Mouse (Mus musculus) T-cell, adult 66 days (primary cell): ENCODE measurements around the gene 4930522L14Rik. TPM values are rescaled to one million over a fixed set of nuclear protein-coding genes. Genes with fewer than 3 reads are reported as not detected.

ENCODE experiments used
- total RNA-seq, 2 experiments: library from RNA; stranded (reverse); gene quantifications; 3 replicates in 1 of 2; 4 replicates in 1 of 2; pipeline ENCODE4 v1.2.4; 2023

Gene 4930522L14Rik
- total RNA-seq: 10 to 100 TPM; 10.3 to 11.0 TPM

DNA sequence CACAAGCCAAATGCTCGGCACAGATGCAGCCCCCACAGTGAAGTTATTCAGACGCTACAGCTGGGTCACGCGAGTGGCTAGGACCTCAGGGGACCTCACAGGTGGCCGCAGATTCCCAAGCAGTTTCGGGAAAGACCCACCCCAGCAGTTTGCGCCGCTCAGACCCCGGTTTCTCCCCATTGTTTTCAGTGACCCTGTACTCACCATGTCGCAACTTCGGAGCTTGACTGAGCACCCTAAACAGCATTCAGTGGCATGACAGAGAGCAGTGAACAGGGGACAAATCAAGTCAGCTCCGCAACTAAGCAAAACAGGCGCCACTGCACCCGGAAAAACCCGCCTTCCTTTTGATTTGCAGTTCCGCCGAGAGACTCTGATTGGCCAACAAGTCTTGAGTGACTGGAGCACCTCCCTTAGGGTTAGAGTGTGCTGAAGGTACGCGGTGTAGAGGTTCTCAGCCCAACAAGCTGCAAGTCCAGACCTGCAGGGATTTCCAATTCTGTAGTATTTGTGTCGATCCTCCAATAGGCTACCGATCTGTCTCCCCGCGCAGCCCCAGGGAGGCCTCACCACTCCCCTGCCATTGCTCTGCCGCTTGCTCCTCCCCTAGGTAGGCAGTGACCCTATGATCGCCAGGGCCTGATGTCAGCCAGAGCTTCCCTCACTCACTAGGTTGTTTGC lies at the start of gene 4930522L14Rik:
Gene 4930522L14Rik, minus strand, starts transcription at position 496 of the 681 bp plus-strand sequence.

DNA sequence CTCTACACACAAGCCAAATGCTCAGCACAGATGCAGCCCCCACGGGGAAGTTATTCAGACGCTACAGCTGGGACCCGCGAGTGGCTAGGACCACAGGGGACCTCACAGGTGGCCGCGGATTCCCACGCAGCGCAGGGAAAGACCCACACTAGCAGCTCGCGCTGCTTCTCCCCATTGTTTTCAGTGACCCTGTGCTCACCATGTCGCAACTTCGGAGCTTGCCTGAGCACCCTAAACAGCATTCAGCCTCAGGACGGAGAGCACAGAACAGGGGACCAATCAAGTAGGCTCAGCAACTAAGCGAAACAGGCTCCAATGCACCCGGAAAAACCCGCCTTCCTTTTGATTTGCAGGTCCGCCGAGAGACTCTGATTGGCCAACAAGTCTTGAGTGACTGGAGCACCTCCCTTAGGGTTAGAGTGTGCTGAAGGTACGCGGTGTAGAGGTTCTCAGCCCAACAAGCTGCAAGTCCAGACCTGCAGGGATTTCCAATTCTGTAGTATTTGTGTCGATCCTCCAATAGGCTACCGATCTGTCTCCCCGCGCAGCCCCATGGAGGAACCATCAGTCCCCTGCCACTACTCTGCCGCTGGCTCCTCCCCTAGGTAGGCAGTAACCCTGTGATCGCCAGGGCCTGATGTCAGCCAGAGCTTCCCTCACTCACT lies 61.0 kb downstream of the 4930522L14Rik start, which contains the start of gene 5430403G16Rik:
Gene 5430403G16Rik, minus strand, starts transcription at position 505 of the 665 bp plus-strand sequence.

Other genes with a start within 250 kb of the 4930522L14Rik start
- gene Crlf2, start 192.9 kb downstream of the 4930522L14Rik start, total RNA-seq: 10 to 100 TPM; 31.7 to 37.9 TPM
- 1 to 10 TPM; 3.7 to 4.9 TPM for gene 5430403G16Rik, start 60.8 kb downstream of the 4930522L14Rik start, total RNA-seq
- gene Gm15446, start 171.5 kb upstream of the 4930522L14Rik start, total RNA-seq: 10 to 100 TPM; 26.1 to 31.2 TPM
- 10 to 100 TPM; 41.4 to 43.3 TPM for gene Zfp932, start 244.6 kb upstream of the 4930522L14Rik start, total RNA-seq